Mouse (Mus musculus) kidney, adult 2 months (tissue): ENCODE results near the gene Chst12.

Experiments used
- CTCF ChIP-seq: fragments of 200-500 bp; conservative IDR thresholded peaks from 2 replicates; pipeline ENCODE4 v1.5.1; 2011; ENCODE audit warnings: low read depth, mild to moderate bottlenecking, control low read depth, low read length, moderate library complexity, mixed read lengths; ENCODE audit not compliant: insufficient read depth, insufficient read length
- POLR2A ChIP-seq: fragments of 200-500 bp; IDR thresholded peaks from one replicate; pipeline ENCODE4 v1.6.1; 2011; ENCODE audit warnings: low read depth, low read length, control low read depth

DNA sequence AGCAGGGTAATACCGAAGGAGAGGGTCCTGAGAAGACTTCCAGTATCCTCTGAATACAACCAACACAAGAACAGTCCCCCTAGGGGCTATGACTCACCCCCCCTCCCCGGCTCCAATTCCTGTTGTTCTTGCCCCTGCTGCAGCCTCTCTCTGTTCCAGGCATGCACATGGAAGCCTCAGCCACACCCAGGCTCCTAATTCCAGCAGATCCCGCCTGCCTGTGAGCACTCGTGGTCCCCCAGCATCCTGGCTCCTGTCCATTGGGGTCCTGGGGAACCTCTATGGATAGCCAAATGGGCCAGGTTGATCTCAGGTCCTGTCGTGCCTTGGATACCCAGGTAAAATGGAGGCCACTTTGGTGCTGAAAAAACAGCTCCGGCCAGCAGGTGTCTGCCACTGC is 40.3 kb downstream of the Chst12 start:
- TF ChIP-seq CTCF (no peak), POLR2A (no peak)
